Mouse (Mus musculus) forebrain, postnatal 0 days (tissue): ENCODE measurements around the gene Nsmce1. TPM values are rescaled to one million over a fixed set of nuclear protein-coding genes. Genes with fewer than 3 reads are reported as not detected.

Experiments
- ATAC-seq: fragments of 200-750 bp; cut with Nextera tagmentation; 2 replicates; pipeline ENCODE4 v1.8.0; 2017; ENCODE audit warnings: mild to moderate bottlenecking, moderate library complexity
- DNase-seq: peaks from one replicate; pipeline ENCODE4 v3.0.0-alpha.2; 2015
- H3K27ac ChIP-seq: fragments of 300-500 bp; sonication (generic); 2 replicates; pipeline ENCODE4 v1.5.1; 2014; ENCODE audit warnings: low read depth, mild to moderate bottlenecking, antibody characterized with exemption, low read length, moderate library complexity, mixed read lengths
- H3K27me3 ChIP-seq: fragments of 300-500 bp; sonication (generic); 2 replicates; pipeline ENCODE4 v1.6.1; 2014; ENCODE audit warnings: mild to moderate bottlenecking, low read length, mixed read lengths; ENCODE audit not compliant: insufficient read depth
- H3K36me3 ChIP-seq: fragments of 300-500 bp; sonication (generic); 2 replicates; pipeline ENCODE4 v1.6.1; 2014; ENCODE audit warnings: mild to moderate bottlenecking, moderate library complexity; ENCODE audit not compliant: insufficient read depth
- H3K4me1 ChIP-seq: fragments of 300-500 bp; sonication (generic); 2 replicates; pipeline ENCODE4 v1.6.1; 2014; ENCODE audit warnings: antibody characterized with exemption; ENCODE audit not compliant: insufficient read depth
- H3K4me2 ChIP-seq: fragments of 300-500 bp; sonication (generic); 2 replicates; pipeline ENCODE4 v1.6.1; 2014; ENCODE audit warnings: low read depth, mild to moderate bottlenecking, moderate library complexity
- H3K4me3 ChIP-seq: fragments of 300-500 bp; sonication (generic); 2 replicates; pipeline ENCODE4 v1.5.1; 2014; ENCODE audit warnings: low read depth, low read length, mixed read lengths
- H3K9ac ChIP-seq: fragments of 300-500 bp; sonication (generic); 2 replicates; pipeline ENCODE4 v1.6.1; 2014; ENCODE audit warnings: mild to moderate bottlenecking
- H3K9me3 ChIP-seq: fragments of 300-500 bp; sonication (generic); 2 replicates; pipeline ENCODE4 v1.6.1; 2016; ENCODE audit warnings: low read length
- CTCF ChIP-seq: sonication (generic); IDR thresholded peaks from 2 replicates; pipeline ENCODE4 v1.5.1; 2016; ENCODE audit warnings: antibody characterized with exemption, control low read depth, low read depth
- WGBS: fragments of 180-500 bp; shearing (Covaris S2); extraction: QIAGEN DNeasy Blood & Tissue Kit; methylation state at CpG from one replicate; pipeline ENCODE4 v1.1.7; 2014; 5-methylcytosine and 5-hydroxymethylcytosine counted together
- polyA plus RNA-seq: library from polyadenylated mRNA; unstranded; fragments of >200 nt; fragmentation: Nextera tagmentation; extraction: Ambion mirVana; gene quantifications from 2 replicates; pipeline ENCODE4 v1.2.1, GENCODE M21; 2015
- total RNA-seq: library from RNA; depleted of rRNA; stranded (reverse); fragments of >200 nt; gene quantifications from 2 replicates; pipeline ENCODE4 v1.2.3, GENCODE M21; 2014

Nsmce1 gene
- total and polyA plus RNA-seq, 2 experiments from 2014 or later = 43.3 to 107 TPM

DNA sequence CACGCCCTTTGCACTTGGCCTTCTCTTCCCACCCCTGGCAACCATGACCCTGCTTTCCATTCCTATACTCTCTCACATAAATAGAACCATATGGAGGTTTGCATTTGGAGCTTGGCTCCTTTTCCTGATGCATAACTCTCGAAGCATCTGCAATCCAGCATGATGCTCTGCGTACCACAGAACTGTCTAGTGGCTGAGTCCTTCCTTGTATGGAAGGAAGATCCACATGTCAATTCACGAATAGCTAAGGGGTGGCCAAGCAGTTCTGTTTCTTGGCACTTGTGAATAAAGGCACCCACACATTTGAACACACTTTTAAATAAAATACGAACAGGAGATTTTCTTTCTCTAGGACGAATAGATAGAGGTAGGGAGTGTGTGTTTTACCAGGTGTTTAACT lies 26.1 kb upstream of the Nsmce1 start:
- Histone ChIP-seq H3K27ac (no peak overlapping the region), H3K4me2 (no peak overlapping the region), H3K9me3 (no peaks in the 10 kb centered on the region), H3K4me3 (no peak overlapping the region), H3K9ac (no peak overlapping the region), H3K4me1 (no peaks in the 10 kb centered on the region), H3K36me3 (no peaks in the 10 kb centered on the region), H3K27me3 (no peaks in the 10 kb centered on the region)
- no peak for ATAC-seq
- no peak for TF ChIP-seq CTCF
- 74% methylated on average over 6 of the region's 6 CpGs for WGBS
- no peak for DNase-seq

DNA sequence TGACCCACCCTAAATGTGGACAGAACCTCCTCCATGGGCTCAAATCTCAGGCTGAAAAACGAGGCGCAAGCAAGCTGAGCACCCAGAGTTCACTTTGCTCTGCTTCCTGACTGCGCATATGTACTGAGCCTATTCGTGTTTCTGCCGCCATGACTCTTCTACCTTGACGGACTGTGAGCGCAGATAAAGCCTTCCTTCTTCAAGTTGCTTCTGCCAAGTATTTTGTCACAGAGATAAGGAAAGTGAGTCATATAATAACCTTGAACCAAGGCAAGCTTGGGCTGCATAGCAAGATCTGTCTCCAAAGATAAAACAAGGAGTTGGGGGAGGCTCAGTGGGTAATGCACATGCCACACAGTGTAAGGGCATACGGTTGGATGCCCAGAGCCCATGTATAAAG lies 25.3 kb upstream of the Nsmce1 start:
- H3K4me2 ChIP-seq = no peak overlapping the region
- ATAC-seq (no peak), DNase-seq (no peak)
- H3K4me3 ChIP-seq = no peak overlapping the region
- no peak for TF ChIP-seq CTCF
- H3K27ac ChIP-seq = no peak overlapping the region
- no peaks in the 10 kb centered on the region for H3K36me3 ChIP-seq
- WGBS = 92% methylated on average over 8 of the region's 8 CpGs
- no peaks in the 10 kb centered on the region for H3K4me1 ChIP-seq
- H3K9ac ChIP-seq = no peak overlapping the region
- no peaks in the 10 kb centered on the region for H3K9me3 ChIP-seq
- no peaks in the 10 kb centered on the region for H3K27me3 ChIP-seq

DNA sequence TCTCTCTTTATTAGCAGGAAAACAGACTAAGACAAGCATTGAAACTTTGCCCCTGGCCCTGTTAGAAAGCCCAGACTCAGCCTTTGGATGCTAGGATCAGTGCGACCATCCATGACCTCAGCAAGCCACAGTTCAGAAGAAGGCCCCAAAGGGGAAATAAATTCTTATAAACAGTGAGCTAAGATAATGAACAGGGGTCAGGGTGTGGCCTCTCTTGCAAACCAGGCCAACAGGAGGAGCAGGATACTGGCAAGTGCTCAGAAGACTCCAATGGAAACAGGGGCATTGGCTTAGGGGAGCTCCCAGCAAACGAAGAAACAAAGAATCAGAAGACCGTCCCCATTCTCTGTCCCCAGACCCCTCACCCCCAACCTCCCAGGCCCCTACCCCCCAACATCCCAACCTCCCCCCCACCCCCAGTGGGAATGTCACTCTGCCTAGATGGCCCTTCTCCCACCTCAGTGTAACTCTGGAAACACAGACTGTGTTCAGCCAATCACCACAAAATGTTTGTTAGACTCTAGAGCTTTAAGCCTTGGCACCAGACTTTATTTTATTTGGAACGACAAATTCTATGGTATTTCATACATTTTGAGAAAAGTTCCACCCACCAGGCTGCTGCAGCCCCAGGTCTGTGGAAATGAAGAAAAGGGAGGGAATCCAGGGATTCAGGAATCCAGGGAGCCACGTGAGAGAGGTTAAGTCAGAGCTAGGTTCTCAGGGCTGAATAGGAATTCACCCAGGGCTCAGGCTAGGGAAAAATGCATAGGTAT lies 23.9 kb upstream of the Nsmce1 start:
- Histone ChIP-seq H3K36me3 (no peaks in the 10 kb centered on the region), H3K4me3 (no peak overlapping the region), H3K27ac (no peak overlapping the region), H3K9ac (no peak overlapping the region), H3K27me3 (no peaks in the 10 kb centered on the region), H3K4me2 (no peak overlapping the region), H3K4me1 (no peaks in the 10 kb centered on the region), H3K9me3 (no peaks in the 10 kb centered on the region)
- no peak for TF ChIP-seq CTCF
- DNase-seq = no peak
- no peak for ATAC-seq
- WGBS = 68% methylated on average over 5 of the region's 5 CpGs

DNA sequence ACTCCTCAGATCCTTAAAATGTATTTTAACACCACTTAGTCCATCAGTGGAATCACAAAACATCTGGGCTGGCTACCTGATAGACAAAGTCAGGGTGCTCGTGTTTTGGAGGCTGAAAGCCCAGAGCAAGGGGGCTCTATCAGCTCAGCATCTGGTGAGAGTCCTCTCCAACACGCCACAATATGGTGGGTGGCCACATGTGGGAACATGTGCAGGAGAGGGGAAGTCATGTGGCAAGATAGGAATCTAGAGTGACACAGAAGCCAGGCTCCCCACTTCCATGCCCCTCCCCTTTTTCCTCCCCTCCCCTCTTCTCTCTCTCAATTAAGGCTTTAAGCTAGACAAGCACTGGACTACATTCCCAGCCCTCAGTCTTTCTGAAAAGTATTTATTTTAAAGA lies 20.5 kb upstream of the Nsmce1 start:
- Histone ChIP-seq H3K27me3 (no peaks in the 10 kb centered on the region), H3K9ac (no peak overlapping the region), H3K4me2 (no peak overlapping the region), H3K36me3 (no peaks in the 10 kb centered on the region), H3K9me3 (no peaks in the 10 kb centered on the region), H3K4me3 (no peak overlapping the region), H3K4me1 (no peaks in the 10 kb centered on the region), H3K27ac (no peak overlapping the region)
- no peak for ATAC-seq
- DNase-seq = no peak
- TF ChIP-seq CTCF = no peak
- WGBS = 72% methylated on average over 2 of the region's 2 CpGs

DNA sequence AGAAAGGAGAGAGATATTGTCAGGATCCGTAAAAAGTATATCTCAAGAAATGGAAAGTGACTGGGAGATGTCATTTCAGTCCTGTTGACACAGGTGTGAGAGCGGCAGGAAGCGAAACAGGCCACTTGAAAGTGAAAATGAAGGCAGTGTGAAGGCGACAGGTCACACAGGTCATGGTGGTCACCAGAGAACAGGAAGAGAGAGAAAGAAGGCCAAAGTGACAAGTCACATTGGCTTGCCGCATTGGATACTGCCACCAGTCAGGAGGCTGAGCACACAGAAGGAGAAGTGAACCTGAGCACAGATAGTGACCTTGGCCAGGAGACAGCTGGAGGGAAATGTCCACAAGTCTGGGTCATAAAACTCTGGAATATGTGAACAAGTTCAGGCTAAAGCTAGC lies 20.0 kb upstream of the Nsmce1 start:
- Histone ChIP-seq H3K4me3 (no peak overlapping the region), H3K9ac (no peak overlapping the region), H3K36me3 (no peaks in the 10 kb centered on the region), H3K27ac (no peak overlapping the region), H3K4me1 (no peaks in the 10 kb centered on the region), H3K27me3 (no peaks in the 10 kb centered on the region), H3K9me3 (no peaks in the 10 kb centered on the region), H3K4me2 (no peak overlapping the region)
- WGBS = 91% methylated on average over 5 of the region's 5 CpGs
- DNase-seq = no peak
- TF ChIP-seq CTCF = no peak
- no peak for ATAC-seq

DNA sequence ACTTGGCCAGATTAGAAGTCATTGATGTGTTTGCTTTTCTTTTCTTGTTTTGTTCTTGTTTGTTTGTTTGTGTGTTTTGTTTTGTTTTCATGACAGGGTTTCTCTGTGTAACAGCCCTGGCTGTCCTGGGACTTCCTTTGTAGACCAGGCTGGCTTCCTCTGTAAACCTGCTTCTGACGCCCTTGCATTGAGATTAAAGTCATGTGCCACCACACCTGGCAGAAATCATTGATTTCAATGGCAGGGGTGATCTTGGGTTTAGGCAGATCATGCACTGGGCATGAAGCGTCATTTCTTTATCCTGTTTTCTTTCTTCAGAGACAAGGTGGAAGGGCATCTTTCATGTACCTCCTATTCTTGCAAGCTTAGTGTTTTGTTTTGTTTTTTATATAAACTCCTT lies 15.9 kb upstream of the Nsmce1 start:
- H3K27ac ChIP-seq = no peak overlapping the region
- 90% methylated on average over 2 of the region's 2 CpGs for WGBS
- ATAC-seq = no peak
- no peaks in the 10 kb centered on the region for H3K27me3 ChIP-seq
- H3K4me3 ChIP-seq = no peak overlapping the region
- no peaks in the 10 kb centered on the region for H3K36me3 ChIP-seq
- no peak for DNase-seq
- no peak overlapping the region for H3K4me2 ChIP-seq
- no peak overlapping the region for H3K9ac ChIP-seq
- no peak for TF ChIP-seq CTCF
- H3K9me3 ChIP-seq = no peaks in the 10 kb centered on the region
- no peaks in the 10 kb centered on the region for H3K4me1 ChIP-seq

DNA sequence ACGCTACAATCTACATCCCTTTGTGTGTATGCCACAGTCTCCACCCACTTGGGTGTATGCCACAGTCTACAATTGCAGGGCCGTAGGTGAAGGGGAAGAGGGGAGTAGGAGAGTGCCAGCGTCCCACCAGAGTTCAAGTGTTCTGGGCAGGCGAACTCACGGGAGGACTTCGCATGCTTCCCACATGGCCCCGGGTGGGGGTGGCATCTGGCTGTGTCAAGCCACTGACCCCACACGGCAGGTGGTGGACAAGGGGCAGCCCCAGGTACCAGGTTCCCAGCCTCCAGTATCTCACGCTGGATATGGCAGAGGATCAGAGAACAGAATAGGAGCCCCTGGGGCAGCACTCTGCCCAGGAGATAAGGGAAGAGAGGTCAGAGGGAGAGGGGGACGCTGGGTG lies 14.2 kb upstream of the Nsmce1 start:
- TF ChIP-seq CTCF = no peak
- H3K9ac ChIP-seq = no peak overlapping the region
- WGBS = 72% methylated on average over 10 of the region's 10 CpGs
- H3K4me2 ChIP-seq = no peak overlapping the region
- H3K4me3 ChIP-seq = no peak overlapping the region
- H3K27ac ChIP-seq = no peak overlapping the region
- H3K9me3 ChIP-seq = no peaks in the 10 kb centered on the region
- no peak for DNase-seq
- no peaks in the 10 kb centered on the region for H3K36me3 ChIP-seq
- no peak for ATAC-seq
- H3K4me1 ChIP-seq = no peaks in the 10 kb centered on the region
- no peaks in the 10 kb centered on the region for H3K27me3 ChIP-seq
